ENCODE assay signal across 21 mouse cellular contexts in the genomic region with DNA sequence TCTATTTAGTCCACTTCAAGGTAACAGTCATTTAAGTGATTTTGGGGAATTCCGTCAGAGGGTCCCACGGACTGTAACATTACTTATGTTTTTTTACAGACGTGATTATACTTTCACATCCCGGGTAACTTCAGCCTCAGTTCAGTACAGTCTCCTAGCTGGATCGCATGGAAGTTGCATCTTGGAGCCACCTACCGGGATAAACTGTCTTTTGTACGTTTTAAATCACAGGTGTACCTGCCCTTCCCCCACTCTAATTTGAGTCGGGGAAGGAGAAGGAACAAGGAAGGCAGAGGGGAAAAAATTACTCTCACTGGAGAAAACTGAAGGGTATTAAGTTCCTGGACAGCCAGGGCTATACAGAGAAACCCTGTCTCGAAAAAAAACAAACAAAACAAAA. TPM values are rescaled to one million over a fixed set of nuclear protein-coding genes. Genes with fewer than 3 reads are reported as not detected.
DNase-seq lines count a peak whose midpoint lies in the region; ATAC-seq and TF ChIP-seq lines count a peak whose summit lies in the region.
"Had no signal": no experiment of that assay in that cellular context is flagged by ENCODE, and none has a peak within 500 bp of the region (broad histone marks: within the 10 kb centered on the region; RNA-seq: fewer than 3 reads in every experiment).

No protein-coding gene starts in this region.

- peak overlapping the region; percentile 15; the same call in 1 of the 2 replicates for H3K4me3 ChIP-seq in embryonic facial prominence, embryonic 15.5 days (replicated peaks)
- H3K4me3 ChIP-seq in intestine, postnatal 0 days (ENCODE audit: low read depth, low read length) = peak overlapping the region; percentile 38
- H3K4me3 ChIP-seq in kidney, embryonic 16.5 days (ENCODE audit: low read length) = peak overlapping the region; percentile 49
- H3K4me3 ChIP-seq: forebrain, embryonic 15.5 days; liver, embryonic 12.5 days; midbrain, embryonic 13.5 days had no signal

- ATAC-seq in embryonic facial prominence, embryonic 15.5 days (ENCODE audit: insufficient number of reproducible peaks, low FRiP score, low TSS enrichment, low read depth) = no peak
- ATAC-seq in intestine, postnatal 0 days = no peak
- ATAC-seq in kidney, embryonic 16.5 days (ENCODE audit: low FRiP score, low TSS enrichment) = no peak
- ATAC-seq: forebrain, embryonic 15.5 days; liver, embryonic 12.5 days; midbrain, embryonic 13.5 days had no signal

- TF ChIP-seq CTCF in intestine, postnatal 0 days (IDR thresholded peaks at IDR 0.05; ENCODE audit: low read depth) = peak; percentile 53

- H3K9me3 ChIP-seq in embryonic facial prominence, embryonic 15.5 days (replicated peaks) = no peaks in the 10 kb centered on the region
- no peaks in the 10 kb centered on the region for H3K9me3 ChIP-seq in intestine, postnatal 0 days (ENCODE audit: control insufficient read depth)
- H3K9me3 ChIP-seq in kidney, embryonic 16.5 days (ENCODE audit: low read length) = no peaks in the 10 kb centered on the region
- H3K9me3 ChIP-seq: forebrain, embryonic 15.5 days; liver, embryonic 12.5 days; midbrain, embryonic 13.5 days had no signal

- 37% methylated on average over 9 of the region's 9 CpGs for WGBS in embryonic facial prominence, embryonic 15.5 days
- WGBS in intestine, postnatal 0 days = 34% methylated on average over 9 of the region's 9 CpGs
- 52% methylated on average over 9 of the region's 9 CpGs for WGBS in kidney, embryonic 16.5 days

- no peak overlapping the region for H3K27ac ChIP-seq in embryonic facial prominence, embryonic 15.5 days (replicated peaks)
- H3K27ac ChIP-seq in intestine, postnatal 0 days (ENCODE audit: low read depth, low read length) = no peak overlapping the region
- peak overlapping the region; percentile 96 for H3K27ac ChIP-seq in kidney, embryonic 16.5 days (ENCODE audit: low read length)
- H3K27ac ChIP-seq: forebrain, embryonic 15.5 days; hindbrain, postnatal 0 days; liver, embryonic 12.5 days; midbrain, embryonic 13.5 days had no signal

- no peak overlapping the region for H3K4me2 ChIP-seq in embryonic facial prominence, embryonic 15.5 days (replicated peaks)
- peak overlapping the region; percentile 63 for H3K4me2 ChIP-seq in intestine, postnatal 0 days (replicated peaks; ENCODE audit: low read depth)
- peak overlapping the region; percentile 39 for H3K4me2 ChIP-seq in kidney, embryonic 16.5 days (replicated peaks; ENCODE audit: low read depth, low read length)
- H3K4me2 ChIP-seq: forebrain, embryonic 15.5 days; liver, embryonic 12.5 days; midbrain, embryonic 13.5 days had no signal

- H3K27me3 ChIP-seq in embryonic facial prominence, embryonic 15.5 days = no peaks in the 10 kb centered on the region
- H3K27me3 ChIP-seq in intestine, postnatal 0 days (replicated peaks; ENCODE audit: control insufficient read depth, insufficient read depth, low read length) = no peaks in the 10 kb centered on the region
- H3K27me3 ChIP-seq in kidney, embryonic 16.5 days (ENCODE audit: insufficient read depth, low read length) = no peaks in the 10 kb centered on the region
- H3K27me3 ChIP-seq: forebrain, embryonic 15.5 days; liver, embryonic 12.5 days; midbrain, embryonic 13.5 days had no signal

- H3K36me3 ChIP-seq in embryonic facial prominence, embryonic 15.5 days = no peaks in the 10 kb centered on the region
- H3K36me3 ChIP-seq in intestine, postnatal 0 days (ENCODE audit: control insufficient read depth, insufficient read depth) = no peaks in the 10 kb centered on the region
- no peaks in the 10 kb centered on the region for H3K36me3 ChIP-seq in kidney, embryonic 16.5 days (ENCODE audit: insufficient read depth, low read length)
- H3K36me3 ChIP-seq: forebrain, embryonic 15.5 days; liver, embryonic 12.5 days; midbrain, embryonic 13.5 days had no signal

- DNase-seq in lung, postnatal 25 days (ENCODE audit: low spot score) = peak; percentile 31
- no peak for DNase-seq in cerebellum, adult 9-10 months
- DNase-seq in c-Kit-positive CD71-positive TER-119-positive erythroid progenitor cells, embryonic 14.5 days (ENCODE audit: low spot score) = no peak
- DNase-seq in urinary bladder, postnatal 14 days (ENCODE audit: low spot score) = no peak
- no peak for DNase-seq in layer of hippocampus, postnatal 10 days (ENCODE audit: low spot score in 2 of 2)
- DNase-seq: cerebellum, adult 9-11 months; heart, adult 11 months; heart, postnatal 4 days; retina, postnatal 1 day; thymus, postnatal 36 days had no signal

- H3K4me1 ChIP-seq in embryonic facial prominence, embryonic 15.5 days = no peaks in the 10 kb centered on the region
- H3K4me1 ChIP-seq in intestine, postnatal 0 days (replicated peaks; ENCODE audit: control insufficient read depth, insufficient read depth, low read length) = no peaks in the 10 kb centered on the region
- H3K4me1 ChIP-seq in kidney, embryonic 16.5 days (ENCODE audit: insufficient read depth, low read length) = peaks cover 20% of the 10 kb centered on the region
- H3K4me1 ChIP-seq: forebrain, embryonic 15.5 days; liver, embryonic 12.5 days; midbrain, embryonic 13.5 days had no signal

- no peak overlapping the region for H3K9ac ChIP-seq in embryonic facial prominence, embryonic 15.5 days
- no peak overlapping the region for H3K9ac ChIP-seq in intestine, postnatal 0 days (ENCODE audit: low read depth, low read length)
- H3K9ac ChIP-seq in kidney, embryonic 16.5 days (replicated peaks; ENCODE audit: low read length) = peak overlapping the region; percentile 57
- H3K9ac ChIP-seq: forebrain, embryonic 15.5 days; liver, embryonic 12.5 days; midbrain, embryonic 13.5 days had no signal

RNA-seq across cellular contexts. Expression of a gene that starts 0.8 kb away (rescaled TPM):
- 1.4 and 2.0 TPM in 2 replicates for polyA plus RNA-seq in embryonic facial prominence, embryonic 15.5 days (2015; fragmentation: Nextera tagmentation; extraction: Ambion mirVana)
- 1.1 TPM in 2 replicates for polyA plus RNA-seq in intestine, postnatal 0 days (2015; fragmentation: Nextera tagmentation; extraction: Ambion mirVana)
- 6.5 and 8.2 TPM in 2 replicates for polyA plus RNA-seq in kidney, embryonic 16.5 days (2015; fragmentation: Nextera tagmentation; extraction: Ambion mirVana)
- under 1 TPM in 1 of 2 experiments, not detected in 1; 0.29 TPM for total RNA-seq in layer of hippocampus, postnatal 10 days (2021)
- total RNA-seq: heart, postnatal 4 days; layer of hippocampus, adult 18-20 months; megakaryocyte progenitor cell, adult 5-6 weeks had no signal
- polyA plus RNA-seq: forebrain, embryonic 15.5 days; limb, embryonic 11.5 days; liver, embryonic 12.5 days; testis, adult 2 months had no signal
